Mouse (Mus musculus): Measurements from ENCODE around the gene Crtc2. TPM values are rescaled to one million over a fixed set of nuclear protein-coding genes. Genes with fewer than 3 reads are reported as not detected.

Crtc2 gene
- total and polyA plus RNA-seq, 3 experiments = 7.1 to 66.9 TPM; not detected in 1

DNA sequence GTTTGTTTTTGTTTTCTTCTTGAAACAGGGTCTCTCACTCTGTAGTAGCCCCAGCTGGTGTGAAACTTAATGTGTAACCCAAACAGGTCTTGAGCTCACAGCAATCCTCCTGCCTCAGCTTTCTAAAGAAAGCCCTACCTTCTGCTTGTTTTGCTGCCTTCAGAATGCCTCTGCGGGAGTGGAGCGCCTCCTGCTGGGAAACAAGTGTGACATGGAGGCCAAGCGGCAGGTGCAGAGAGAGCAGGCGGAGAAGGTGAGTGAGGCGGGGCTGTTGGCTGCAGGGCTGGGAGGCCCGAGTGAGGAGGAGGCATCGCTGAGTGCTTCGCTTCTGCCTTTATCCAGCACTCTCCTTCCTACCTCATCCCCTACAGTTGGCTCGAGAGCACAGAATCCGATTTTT, 29.6 kb upstream of the Crtc2 start:
- no peak overlapping the region for H3K9ac ChIP-seq (ENCODE audit: control insufficient read depth, low read depth, low read length, poor library complexity, severe bottlenecking)
- peaks cover 0 to 18% of the 10 kb centered on the region in 2 experiments; a peak in 2 of 4 replicates for H3K36me3 ChIP-seq (ENCODE audit: control insufficient read depth in 1 of 2, insufficient read depth in 2 of 2, low read length in 2 of 2)
- peaks cover 21 to 22% of the 10 kb centered on the region in 2 experiments for H3K4me1 ChIP-seq (ENCODE audit: control insufficient read depth in 1 of 2, insufficient read depth in 2 of 2, low read length in 2 of 2)
- H3K4me3 ChIP-seq (ENCODE audit: control insufficient read depth in 1 of 2, insufficient read depth in 1 of 2, low read depth in 2 of 2, low read length in 2 of 2) = no peak overlapping the region
- H3K27ac ChIP-seq (ENCODE audit: control insufficient read depth, low read depth, low read length) = no peak overlapping the region
- no peaks in the 10 kb centered on the region for H3K79me2 ChIP-seq (ENCODE audit: control insufficient read depth, insufficient read depth, low read length, poor library complexity)
- no peak for DNase-seq (ENCODE audit: low read depth, low spot score)
- H3K9me3 ChIP-seq (replicated peaks; ENCODE audit: insufficient read depth, low read length) = no peaks in the 10 kb centered on the region
- H3K27me3 ChIP-seq (ENCODE audit: control insufficient read depth in 1 of 2, insufficient read depth in 2 of 2, low read length in 2 of 2) = no peaks in the 10 kb centered on the region
- TF ChIP-seq CTCF (IDR thresholded peaks at IDR 0.05 in 2 of 3, conservative IDR thresholded peaks at IDR 0.05 in 1 of 3; ENCODE audit: control insufficient read depth in 1 of 3, insufficient read depth in 1 of 3, low read depth in 2 of 3, low read length in 3 of 3, poor library complexity in 1 of 3, severe bottlenecking in 1 of 3) (peak in 2 of 3 experiments; percentile 13 to 38; a peak in 3 of 6 replicates), POLR2AphosphoS5 (IDR thresholded peaks at IDR 0.05; ENCODE audit: borderline replicate concordance, low read depth, low read length) (no peak), ZC3H11A (IDR thresholded peaks at IDR 0.05; ENCODE audit: low read depth, low read length) (no peak)

DNA sequence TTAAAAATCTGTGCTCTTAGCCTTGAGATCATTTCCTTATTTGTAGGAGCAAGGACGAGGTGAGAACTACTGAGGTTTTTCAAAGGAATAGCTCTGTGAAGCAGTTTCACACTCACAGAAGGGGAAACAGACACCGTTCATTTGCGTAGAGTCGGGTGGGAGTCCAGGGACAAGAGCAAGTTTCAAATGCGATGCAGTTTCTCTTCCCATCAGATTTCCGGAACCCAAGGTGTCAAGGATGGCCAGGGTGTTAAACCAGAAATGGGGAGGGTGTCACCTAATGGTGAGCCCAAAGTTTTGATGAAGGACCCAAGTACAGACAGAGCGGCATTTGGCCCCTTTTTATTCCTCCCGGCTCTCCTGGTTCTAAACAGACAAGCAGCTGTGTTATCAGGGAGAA, 22.9 kb upstream of the Crtc2 start:
- H3K27ac ChIP-seq (ENCODE audit: control insufficient read depth, low read depth, low read length) = peak overlapping the region; percentile 46
- H3K9me3 ChIP-seq (replicated peaks; ENCODE audit: insufficient read depth, low read length) = no peaks in the 10 kb centered on the region
- no peaks in the 10 kb centered on the region for H3K27me3 ChIP-seq (ENCODE audit: control insufficient read depth in 1 of 2, insufficient read depth in 2 of 2, low read length in 2 of 2)
- peak overlapping the region; percentile 66 to 79 for H3K4me3 ChIP-seq (ENCODE audit: control insufficient read depth in 1 of 2, insufficient read depth in 1 of 2, low read depth in 2 of 2, low read length in 2 of 2)
- peaks cover 14% of the 10 kb centered on the region for H3K79me2 ChIP-seq (ENCODE audit: control insufficient read depth, insufficient read depth, low read length, poor library complexity)
- H3K4me1 ChIP-seq (ENCODE audit: control insufficient read depth in 1 of 2, insufficient read depth in 2 of 2, low read length in 2 of 2) = peaks cover 7 to 10% of the 10 kb centered on the region in 2 experiments; a peak in 2 of 4 replicates
- DNase-seq (ENCODE audit: low read depth, low spot score) = no peak
- peaks cover 2 to 14% of the 10 kb centered on the region in 2 experiments; a peak in 3 of 4 replicates for H3K36me3 ChIP-seq (ENCODE audit: control insufficient read depth in 1 of 2, insufficient read depth in 2 of 2, low read length in 2 of 2)
- peak overlapping the region; percentile 83 for H3K9ac ChIP-seq (ENCODE audit: control insufficient read depth, low read depth, low read length, poor library complexity, severe bottlenecking)
- TF ChIP-seq NELFE (IDR thresholded peaks at IDR 0.05; ENCODE audit: low read depth, low read length) (no peak), JUND (IDR thresholded peaks at IDR 0.05; ENCODE audit: low read depth, low read length) (no peak), EP300 (IDR thresholded peaks at IDR 0.05; ENCODE audit: low read depth in 1 of 2, low read length in 2 of 2) (peak; percentile 17 to 40; a peak in 1 of 4 replicates), CHD1 (IDR thresholded peaks at IDR 0.05; ENCODE audit: low read depth, low read length) (peak; percentile 77), MAFK (IDR thresholded peaks at IDR 0.05; ENCODE audit: borderline replicate concordance, low read depth, low read length) (0 out of 2 replicates have a peak, but pooled peaks have one; percentile 36), MAZ (IDR thresholded peaks at IDR 0.05; ENCODE audit: low read depth, low read length) (peak; percentile 69; the same call in 1 of the 2 replicates)

- H3K4me1 ChIP-seq (ENCODE audit: control insufficient read depth in 1 of 2, insufficient read depth in 2 of 2, low read length in 2 of 2) = peaks cover 7 to 10% of the 10 kb centered on the region in 2 experiments; a peak in 2 of 4 replicates
- TF ChIP-seq MAZ (IDR thresholded peaks at IDR 0.05; ENCODE audit: low read depth, low read length) (0 out of 2 replicates have a peak, but pooled peaks have one; percentile 13), HCFC1 (IDR thresholded peaks at IDR 0.05; ENCODE audit: low read depth, low read length) (peak; percentile 98), USF2 (IDR thresholded peaks at IDR 0.05; ENCODE audit: borderline replicate concordance in 1 of 2, insufficient read depth in 1 of 2, low read depth in 1 of 2, low read length in 2 of 2) (peak; percentile 25 to 73; a peak in 3 of 4 replicates), ETS1 (IDR thresholded peaks at IDR 0.05; ENCODE audit: low read depth, low read length) (peak; percentile 83), POLR2A (IDR thresholded peaks at IDR 0.05; ENCODE audit: control insufficient read depth in 1 of 2, insufficient read depth in 1 of 2, low read depth in 1 of 2, low read length in 2 of 2, poor library complexity in 1 of 2) (peak; percentile 97 to 99; a peak in 3 of 4 replicates), TCF12 (IDR thresholded peaks at IDR 0.05; ENCODE audit: low read depth, low read length) (peak; percentile 87), ZMIZ1 (IDR thresholded peaks at IDR 0.05; ENCODE audit: low read depth, low read length) (peak; percentile 98), GABPA (IDR thresholded peaks at IDR 0.05; ENCODE audit: low read depth, low read length) (no peak), RAD21 (IDR thresholded peaks at IDR 0.05; ENCODE audit: low read depth, low read length) (no peak), CHD2 (IDR thresholded peaks at IDR 0.05; ENCODE audit: low read length) (peak; percentile 89), UBTF (IDR thresholded peaks at IDR 0.05; ENCODE audit: borderline replicate concordance, insufficient read depth, low read depth, low read length) (peak; percentile 77; the same call in 1 of the 2 replicates), MYB (IDR thresholded peaks at IDR 0.05; ENCODE audit: low read depth, low read length) (peak; percentile 47; the same call in 1 of the 2 replicates), ZNF384 (IDR thresholded peaks at IDR 0.05; ENCODE audit: low read depth, low read length) (no peak), USF1 (IDR thresholded peaks at IDR 0.05; ENCODE audit: low read depth, low read length) (peak; percentile 98)
Observed at GRCm38 (mm10) chr3:90231507-90232333, 22.2 kb upstream of the Crtc2 start, which contains the start of gene Jtb. Gene Jtb (plus strand): TSS chr3:90231597.

More at GRCm38 (mm10) chr3:90231507-90232333, 22.2 kb upstream of the Crtc2 start, which contains the start of gene Jtb:
- H3K9ac ChIP-seq (ENCODE audit: control insufficient read depth, low read depth, low read length, poor library complexity, severe bottlenecking) = peak within 1 kb of the TSS; percentile 83
- H3K36me3 ChIP-seq (ENCODE audit: control insufficient read depth in 1 of 2, insufficient read depth in 2 of 2, low read length in 2 of 2) = peaks cover 2 to 14% of the 10 kb centered on the region in 2 experiments; a peak in 3 of 4 replicates
- H3K79me2 ChIP-seq (ENCODE audit: control insufficient read depth, insufficient read depth, low read length, poor library complexity) = peaks cover 14% of the 10 kb centered on the region
- no peaks in the 10 kb centered on the region for H3K27me3 ChIP-seq (ENCODE audit: control insufficient read depth in 1 of 2, insufficient read depth in 2 of 2, low read length in 2 of 2)
- peak within 1 kb of the TSS; percentile 66 to 79 for H3K4me3 ChIP-seq (ENCODE audit: control insufficient read depth in 1 of 2, insufficient read depth in 1 of 2, low read depth in 2 of 2, low read length in 2 of 2)
- peak within 1 kb of the TSS; percentile 80 for H3K27ac ChIP-seq (ENCODE audit: control insufficient read depth, low read depth, low read length)
- no peaks in the 10 kb centered on the region for H3K9me3 ChIP-seq (replicated peaks; ENCODE audit: insufficient read depth, low read length)
- peak; percentile 99 for DNase-seq (ENCODE audit: low read depth, low spot score)
